In genomic region chr17:63909297-63909696, GRCm38 (mm10) we compare ENCODE assay signal across 32 mouse cellular contexts. TPM values are rescaled to one million over a fixed set of nuclear protein-coding genes. Genes with fewer than 3 reads are reported as not detected.
DNase-seq lines count a peak whose midpoint lies in the region; ATAC-seq and TF ChIP-seq lines count a peak whose summit lies in the region.
"Had no signal": no experiment of that assay in that cellular context is flagged by ENCODE, and none has a peak within 500 bp of the region (broad histone marks: within the 10 kb centered on the region; RNA-seq: fewer than 3 reads in every experiment).

No protein-coding gene starts in this region.

- no peaks in the 10 kb centered on the region for H3K36me3 ChIP-seq in heart, adult 2 months (ENCODE audit: control insufficient read depth, insufficient read depth, low read length)
- H3K36me3 ChIP-seq in heart, embryonic 10.5 days = peaks cover 13% of the 10 kb centered on the region; the same call in 1 of the 2 replicates
- no peaks in the 10 kb centered on the region for H3K36me3 ChIP-seq in liver, postnatal 0 days (replicated peaks; ENCODE audit: insufficient read depth, low read length)
- H3K36me3 ChIP-seq in midbrain, embryonic 11.5 days (ENCODE audit: control insufficient read depth, insufficient read depth, low read length) = no peaks in the 10 kb centered on the region
- H3K36me3 ChIP-seq: liver, embryonic 15.5 days; lung, embryonic 15.5 days had no signal

- no peak overlapping the region for H3K27ac ChIP-seq in heart, adult 2 months
- no peak overlapping the region for H3K27ac ChIP-seq in heart, embryonic 10.5 days
- H3K27ac ChIP-seq in liver, postnatal 0 days (ENCODE audit: low read depth) = no peak overlapping the region
- H3K27ac ChIP-seq in midbrain, embryonic 11.5 days (ENCODE audit: low read depth, low read length) = no peak overlapping the region
- H3K27ac ChIP-seq: embryonic facial prominence, embryonic 13.5 days; forebrain, embryonic 10.5 days; hindbrain, embryonic 13.5 days; liver, embryonic 15.5 days; lung, embryonic 15.5 days; midbrain, embryonic 13.5 days; neural tube, embryonic 13.5 days had no signal

- peak; percentile 34 for TF ChIP-seq CTCF in heart, adult 2 months (IDR thresholded peaks at IDR 0.05)
- peak; percentile 28 for TF ChIP-seq CTCF in liver, postnatal 0 days (IDR thresholded peaks at IDR 0.05; ENCODE audit: low read depth)

- DNase-seq in heart, adult 2 months = no peak
- DNase-seq in heart, embryonic 10.5 days (ENCODE audit: low spot score) = no peak
- DNase-seq in liver, postnatal 0 days = no peak
- DNase-seq in liver (no peak), adipocyte (ENCODE audit: low spot score) (peak; percentile 9)
- DNase-seq in midbrain, embryonic 11.5 days (ENCODE audit: low spot score, missing footprints) = no peak
- DNase-seq: adrenal gland, postnatal 36 days; cerebellum, adult 11 months; cerebellum, adult 9-10 months; gastrocnemius, postnatal 10 days; heart, postnatal 36 days; kidney, postnatal 36 days; layer of hippocampus, postnatal 36 days; lung, postnatal 36 days; right cerebral cortex, postnatal 4 days; thymus, postnatal 4 days had no signal

- no peak for TF ChIP-seq POLR2A in heart, adult 2 months (IDR thresholded peaks at IDR 0.05; ENCODE audit: insufficient read depth, low read depth, low read length)

- no peak overlapping the region for H3K9ac ChIP-seq in heart, adult 2 months (ENCODE audit: low read depth, low read length)
- no peak overlapping the region for H3K9ac ChIP-seq in liver, postnatal 0 days (replicated peaks)
- H3K9ac ChIP-seq in midbrain, embryonic 11.5 days (ENCODE audit: low read length) = no peak overlapping the region
- H3K9ac ChIP-seq: embryonic facial prominence, embryonic 13.5 days; hindbrain, embryonic 13.5 days; liver, embryonic 15.5 days; lung, embryonic 15.5 days; midbrain, embryonic 13.5 days; neural tube, embryonic 13.5 days had no signal

- WGBS in heart, adult 2 months = 93% methylated on average over 4 of the region's 4 CpGs
- 90% methylated on average over 4 of the region's 4 CpGs for WGBS in heart, embryonic 10.5 days
- 85% methylated on average over 4 of the region's 4 CpGs for WGBS in liver, postnatal 0 days (ENCODE audit: insufficient replicate concordance)
- 93% methylated on average over 4 of the region's 4 CpGs for WGBS in midbrain, embryonic 11.5 days

- H3K4me2 ChIP-seq in liver, postnatal 0 days (ENCODE audit: low read depth, low read length) = no peak overlapping the region
- H3K4me2 ChIP-seq in midbrain, embryonic 11.5 days = no peak overlapping the region
- H3K4me2 ChIP-seq: embryonic facial prominence, embryonic 13.5 days; heart, embryonic 11.5 days; hindbrain, embryonic 13.5 days; liver, embryonic 15.5 days; lung, embryonic 15.5 days; midbrain, embryonic 13.5 days; neural tube, embryonic 13.5 days had no signal

- intact Hi-C loops in heart, adult 2 months (cut with DNase I) = no loop called here

- no peaks in the 10 kb centered on the region for H3K4me1 ChIP-seq in heart, adult 2 months (ENCODE audit: control insufficient read depth, insufficient read depth, low read length)
- no peaks in the 10 kb centered on the region for H3K4me1 ChIP-seq in heart, embryonic 10.5 days
- no peaks in the 10 kb centered on the region for H3K4me1 ChIP-seq in liver, postnatal 0 days (ENCODE audit: insufficient read depth)
- H3K4me1 ChIP-seq in midbrain, embryonic 11.5 days (ENCODE audit: control insufficient read depth, insufficient read depth, low read length) = no peaks in the 10 kb centered on the region
- H3K4me1 ChIP-seq: embryonic facial prominence, embryonic 13.5 days; forebrain, embryonic 10.5 days; hindbrain, embryonic 13.5 days; liver, embryonic 15.5 days; lung, embryonic 15.5 days; megakaryocyte, embryonic 14.5 days; midbrain, embryonic 13.5 days; neural tube, embryonic 13.5 days had no signal

- TF ChIP-seq EP300 in heart, adult 2 months (IDR thresholded peaks at IDR 0.05; ENCODE audit: insufficient read depth, low read depth, low read length) = no peak
- TF ChIP-seq EP300 in liver, postnatal 0 days (IDR thresholded peaks at IDR 0.05; ENCODE audit: low read depth) = no peak

- no peak overlapping the region for H3K4me3 ChIP-seq in heart, adult 2 months
- no peak overlapping the region for H3K4me3 ChIP-seq in heart, embryonic 10.5 days
- H3K4me3 ChIP-seq in liver, postnatal 0 days (ENCODE audit: low read depth, low read length) = no peak overlapping the region
- no peak overlapping the region for H3K4me3 ChIP-seq in midbrain, embryonic 11.5 days (ENCODE audit: low read depth, low read length)
- H3K4me3 ChIP-seq: embryonic facial prominence, embryonic 13.5 days; forebrain, embryonic 10.5 days; hindbrain, embryonic 13.5 days; liver, embryonic 15.5 days; lung, embryonic 15.5 days; megakaryocyte, embryonic 14.5 days; midbrain, embryonic 13.5 days; neural tube, embryonic 13.5 days had no signal

- no peaks in the 10 kb centered on the region for H3K27me3 ChIP-seq in heart, adult 2 months (ENCODE audit: control insufficient read depth, insufficient read depth, low read length)
- H3K27me3 ChIP-seq in heart, embryonic 10.5 days (ENCODE audit: insufficient read depth, poor library complexity, severe bottlenecking) = no peaks in the 10 kb centered on the region
- H3K27me3 ChIP-seq in liver, postnatal 0 days (ENCODE audit: insufficient read depth, low read length) = no peaks in the 10 kb centered on the region
- H3K27me3 ChIP-seq in midbrain, embryonic 11.5 days (ENCODE audit: control insufficient read depth, insufficient read depth, low read length) = no peaks in the 10 kb centered on the region
- H3K27me3 ChIP-seq: embryonic facial prominence, embryonic 13.5 days; hindbrain, embryonic 13.5 days; liver, embryonic 15.5 days; lung, embryonic 15.5 days; megakaryocyte, embryonic 14.5 days; midbrain, embryonic 13.5 days; neural tube, embryonic 13.5 days had no signal

- H3K9me3 ChIP-seq in heart, embryonic 10.5 days = no peaks in the 10 kb centered on the region
- H3K9me3 ChIP-seq in liver, postnatal 0 days (ENCODE audit: low read length) = no peaks in the 10 kb centered on the region
- H3K9me3 ChIP-seq in midbrain, embryonic 11.5 days (ENCODE audit: control insufficient read depth, low read length) = no peaks in the 10 kb centered on the region
- H3K9me3 ChIP-seq: embryonic facial prominence, embryonic 13.5 days; G1E; hindbrain, embryonic 13.5 days; liver, embryonic 15.5 days; lung, embryonic 15.5 days; megakaryocyte, embryonic 14.5 days; midbrain, embryonic 13.5 days had no signal

- no peaks in the 10 kb centered on the region for H3K79me2 ChIP-seq in heart, adult 2 months (replicated peaks; ENCODE audit: control insufficient read depth, insufficient read depth, low read length)

- no peak for ATAC-seq in liver, postnatal 0 days
- ATAC-seq in midbrain, embryonic 11.5 days (ENCODE audit: low FRiP score) = no peak
- ATAC-seq in CD4-positive, CD25-positive, alpha-beta regulatory T cell, adult 4 months = no peak
- ATAC-seq: forebrain, embryonic 16.5 days; intestine, postnatal 0 days; midbrain, embryonic 13.5 days had no signal

RNA-seq across cellular contexts. Expression of gene A930002H24Rik, which starts 45.7 kb away (rescaled TPM):
- total RNA-seq in heart, adult 2 months (2021) = not detected
- 0.98 TPM in 1 of 2 replicates, not detected in the other for polyA plus RNA-seq in heart, adult 2 months (2012; rRNA removed)
- 2.7 TPM in 2 replicates for polyA plus RNA-seq in heart, embryonic 10.5 days (2016; fragmentation: Nextera tagmentation; extraction: Ambion mirVana)
- 1.1 and 1.7 TPM in 2 replicates for polyA plus RNA-seq in liver, postnatal 0 days (2015; fragmentation: Nextera tagmentation; extraction: Ambion mirVana)
- polyA plus RNA-seq in midbrain, embryonic 11.5 days (2014; fragmentation: Nextera tagmentation; extraction: Ambion mirVana) = 3.1 TPM in 2 replicates
- not detected for polyA plus RNA-seq in CD4-positive, CD25-positive, alpha-beta regulatory T cell, adult 4 months (2017; shearing (Covaris generic))
- total RNA-seq: G1E; granulocyte monocyte progenitor cell, adult 5-6 weeks; heart, postnatal 36 days; layer of hippocampus, postnatal 36 days; left cerebral cortex, postnatal 14 days had no signal
- polyA plus RNA-seq: liver, adult 2 months had no signal

RNA-seq across cellular contexts. Expression of gene Fer, which starts 46.4 kb away (rescaled TPM):
- 10 to 100 TPM; 19.4 to 19.8 TPM for total RNA-seq in heart, adult 2 months (2021)
- 3.9 and 7.9 TPM in 2 replicates for polyA plus RNA-seq in heart, adult 2 months (2012; rRNA removed)
- 26.4 and 28.1 TPM in 2 replicates for polyA plus RNA-seq in heart, embryonic 10.5 days (2016; fragmentation: Nextera tagmentation; extraction: Ambion mirVana)
- 6.1 and 6.3 TPM in 2 replicates for polyA plus RNA-seq in liver, postnatal 0 days (2015; fragmentation: Nextera tagmentation; extraction: Ambion mirVana)
- polyA plus RNA-seq in midbrain, embryonic 11.5 days (2014; fragmentation: Nextera tagmentation; extraction: Ambion mirVana) = 33.2 and 34.5 TPM in 2 replicates
- under 1 TPM; 0.44 to 0.54 TPM for polyA plus RNA-seq in CD4-positive, CD25-positive, alpha-beta regulatory T cell, adult 4 months (2017; shearing (Covaris generic))
